Mouse (Mus musculus) adrenal gland, postnatal 36 days (tissue): ENCODE measurements at regions not wholly inside any gene's neighbourhood (a gene's known extent, or its start where the extent isn't known, plus 50 kb on each side); places are given as distances from the start of the nearest gene placed in this dataset.

Experiments
- DNase-seq, 2 experiments: peaks; one replicate each; pipeline ENCODE4 v3.0.0; 2021; ENCODE audit warnings: mixed read lengths in 1 of 2

DNA sequence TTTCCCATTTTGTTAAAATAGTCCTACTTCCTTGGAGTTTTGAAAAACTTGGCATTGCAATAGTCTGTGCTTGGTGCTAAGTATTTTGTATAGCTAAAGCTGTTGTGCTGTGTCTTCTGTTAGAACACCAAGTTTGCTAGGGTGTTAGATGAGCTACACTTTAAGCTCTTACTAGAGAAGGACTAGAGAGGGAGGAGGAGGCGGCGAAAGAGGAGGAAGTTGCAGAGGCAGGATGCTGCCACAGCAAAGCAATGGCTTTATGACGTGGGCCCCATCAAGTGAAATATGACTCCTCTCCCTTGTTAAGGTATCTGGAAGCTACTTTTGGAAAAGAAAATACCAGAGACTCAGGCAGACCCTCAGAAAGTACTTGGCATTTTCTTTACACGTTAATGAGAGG lies 167.8 kb upstream of the Pik3r1 start:
- no peak for DNase-seq

GRCm38 (mm10) chr13:101954521-101954920 lies 186.5 kb upstream of the Pik3r1 start:
- DNase-seq: no peak

- DNase-seq: no peak
Measured at GRCm38 (mm10) chr13:101955806-101956418, 187.9 kb upstream of the Pik3r1 start.

- peak; percentile 50 to 56 for DNase-seq
Measured at GRCm38 (mm10) chr13:101957782-101958181, 189.8 kb upstream of the Pik3r1 start.

- DNase-seq: no peak
Measured at GRCm38 (mm10) chr13:101965537-101965936, 197.5 kb upstream of the Pik3r1 start.

GRCm38 (mm10) chr13:101966799-101967397 lies 198.9 kb upstream of the Pik3r1 start:
- no peak for DNase-seq

- DNase-seq: no peak
Measured at GRCm38 (mm10) chr13:101967466-101967865, 199.4 kb upstream of the Pik3r1 start.

GRCm38 (mm10) chr13:101976766-101977165 lies 208.7 kb upstream of the Pik3r1 start:
- DNase-seq: no peak

- DNase-seq: peak in 1 of 2 experiments; percentile 51
Measured at GRCm38 (mm10) chr13:101980171-101980835, 212.3 kb upstream of the Pik3r1 start.

DNA sequence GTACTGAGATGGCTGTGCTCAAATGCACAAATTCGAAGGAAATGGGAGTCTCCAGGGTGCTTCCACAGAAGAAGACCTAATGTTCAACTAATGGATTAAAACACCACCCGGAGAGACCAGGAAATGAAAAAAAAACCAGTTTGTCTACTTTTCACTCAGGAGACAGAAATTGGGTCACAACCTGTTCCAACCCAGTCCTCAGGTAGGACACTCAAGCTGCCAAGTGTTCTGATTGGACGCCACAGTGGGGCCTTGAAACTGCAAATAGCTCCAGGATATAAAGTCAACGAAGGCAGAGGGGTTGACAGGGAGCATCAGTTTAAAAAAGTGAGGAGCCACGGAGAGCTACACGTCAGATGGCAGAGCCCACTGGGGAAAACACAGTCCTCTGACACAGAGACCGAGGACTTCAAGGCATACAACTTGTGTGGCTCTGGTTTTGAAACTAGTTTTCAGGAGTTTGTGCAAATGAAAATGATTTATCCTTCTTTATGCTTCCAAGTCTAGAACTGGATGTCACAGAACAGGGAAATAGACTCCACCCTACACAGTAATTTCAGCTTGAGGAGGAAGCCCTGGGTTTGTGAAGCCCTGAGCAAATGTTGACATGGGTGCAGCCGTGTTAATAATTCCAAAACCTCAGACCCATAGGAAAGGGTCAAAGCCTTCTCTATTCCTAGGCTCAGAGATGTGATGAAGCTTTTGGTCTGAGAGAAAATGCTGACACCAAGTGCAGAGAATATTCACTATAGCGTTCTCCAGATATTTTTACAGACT lies 220.8 kb upstream of the Pik3r1 start:
- DNase-seq: no peak

DNA sequence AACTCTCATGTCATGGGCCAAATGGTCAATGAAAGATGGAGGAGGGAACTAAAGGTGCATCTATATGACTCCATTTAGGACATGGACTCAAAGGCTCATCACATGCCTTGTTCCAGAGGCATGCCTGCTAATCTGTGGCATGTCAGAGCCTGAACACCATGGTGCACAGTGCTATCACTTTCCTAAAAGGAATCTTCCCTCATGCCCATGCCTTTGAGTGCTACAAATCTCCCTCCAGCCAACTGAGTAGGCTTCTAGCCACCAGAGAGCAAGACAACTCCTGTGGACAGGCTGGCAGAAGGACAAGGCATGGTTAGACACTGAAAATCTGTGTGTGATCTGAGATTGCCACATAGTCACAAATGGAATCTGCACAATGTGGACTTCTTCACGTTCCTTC lies 223.7 kb upstream of the Pik3r1 start:
- DNase-seq: no peak

DNA sequence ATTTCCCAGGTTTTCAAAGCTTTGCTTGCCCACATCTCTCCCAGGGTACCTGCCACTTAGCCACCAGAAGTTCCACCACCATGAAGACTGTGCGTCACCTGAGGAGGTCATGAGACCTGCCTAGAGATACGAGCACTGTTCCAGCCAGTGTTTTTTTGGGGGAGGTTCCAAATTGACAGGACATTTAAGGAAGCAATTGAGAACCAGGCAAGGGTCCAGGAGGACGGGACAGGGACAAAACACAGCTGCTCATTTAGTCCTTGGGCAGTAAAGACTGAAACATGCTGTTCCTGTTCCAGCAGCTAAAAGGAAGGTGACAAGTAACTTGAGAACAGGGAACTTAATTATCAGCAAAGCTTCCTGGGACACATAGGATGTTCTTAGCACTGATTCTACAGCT lies 226.8 kb upstream of the Pik3r1 start:
- no peak for DNase-seq

- DNase-seq: no peak
Measured at GRCm38 (mm10) chr13:101995529-101995928, 227.5 kb upstream of the Pik3r1 start.

- DNase-seq: no peak
Measured at GRCm38 (mm10) chr13:101996144-101996543, 228.1 kb upstream of the Pik3r1 start.

DNA sequence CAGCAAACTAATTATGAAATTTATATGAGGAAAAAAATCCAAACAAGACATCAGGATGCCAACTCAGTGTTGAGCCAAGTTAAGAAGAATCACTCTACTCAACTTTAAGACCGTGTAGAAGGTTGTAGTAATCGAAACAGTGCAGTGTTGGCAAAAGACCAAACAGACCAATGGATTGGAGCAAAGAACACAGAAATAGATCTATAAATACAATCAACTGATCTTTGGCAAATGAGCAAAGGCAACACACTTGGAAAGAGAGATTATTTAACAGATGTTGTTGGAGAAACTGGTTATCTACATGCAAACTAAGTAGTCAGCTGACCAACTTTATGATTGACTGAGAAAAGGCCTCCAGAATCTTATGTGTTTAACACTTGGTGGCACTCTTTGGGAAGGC lies 229.4 kb upstream of the Pik3r1 start:
- no peak for DNase-seq

DNA sequence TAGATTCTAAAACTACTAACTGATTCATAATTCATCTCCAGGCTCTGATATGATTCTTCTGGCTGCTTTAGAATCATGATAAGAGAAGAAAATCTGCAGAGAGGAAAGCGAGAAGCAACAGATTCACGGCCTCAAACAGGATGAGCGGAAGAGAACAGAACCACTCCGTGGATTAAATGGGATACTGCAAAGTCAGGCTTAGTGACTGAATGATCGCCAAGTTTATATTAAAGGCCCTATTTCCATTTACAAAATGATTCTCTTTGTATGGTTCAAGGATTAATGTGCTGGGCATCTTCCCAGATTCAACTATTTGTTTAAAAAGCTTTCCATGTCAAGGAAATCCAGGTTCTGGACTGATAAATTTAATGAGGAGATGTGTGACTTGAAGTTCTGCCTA lies 238.5 kb upstream of the Pik3r1 start:
- no peak for DNase-seq

- DNase-seq: no peak
Measured at GRCm38 (mm10) chr13:102011965-102012364, 243.9 kb upstream of the Pik3r1 start.

GRCm38 (mm10) chr13:102014514-102014913 lies 246.5 kb upstream of the Pik3r1 start:
- no peak for DNase-seq

GRCm38 (mm10) chr13:102014958-102015357 lies 246.9 kb upstream of the Pik3r1 start:
- peak in 1 of 2 experiments; percentile 24 for DNase-seq

GRCm38 (mm10) chr13:102016518-102016917 lies 248.5 kb upstream of the Pik3r1 start:
- no peak for DNase-seq

GRCm38 (mm10) chr13:102022273-102022672 lies 254.3 kb upstream of the Pik3r1 start:
- no peak for DNase-seq

- DNase-seq: no peak
Measured at GRCm38 (mm10) chr13:102022757-102023156, 254.7 kb upstream of the Pik3r1 start.

DNA sequence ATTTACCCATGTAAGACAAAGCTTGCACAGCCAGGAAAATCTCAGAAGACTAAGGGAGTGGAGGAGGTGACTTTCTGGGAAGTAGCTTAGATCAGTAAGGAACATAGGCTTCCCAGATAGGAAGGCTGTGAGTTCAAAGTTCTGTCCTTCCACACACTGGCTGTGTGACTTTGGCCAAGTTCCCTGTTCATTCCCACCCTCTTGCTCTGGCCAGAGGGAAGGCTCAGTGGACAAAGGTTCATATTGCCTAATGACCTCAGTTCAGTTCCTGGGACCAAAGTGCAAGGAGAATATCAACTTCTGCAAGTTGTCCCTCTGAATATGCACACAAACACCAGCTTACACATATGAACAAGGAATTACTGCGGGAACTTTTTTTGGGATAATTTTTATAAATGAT lies 255.6 kb upstream of the Pik3r1 start:
- DNase-seq: no peak
